Mouse (Mus musculus) thymus, postnatal 25 days (tissue): ENCODE results near the gene Glipr2.
A peak's percentile ranks its signal among the peaks of the same experiment; 100 is the strongest.

ENCODE experiments used
- DNase-seq: peaks from one replicate; pipeline ENCODE4 v3.0.0; 2022

Glipr2 gene

GRCm38 (mm10) chr4:44004623-44005409 is 47.6 kb downstream of the Glipr2 start:
- no peak for DNase-seq

- no peak for DNase-seq
Observed at GRCm38 (mm10) chr4:44010176-44010575, 53.0 kb downstream of the Glipr2 start.

- no peak for DNase-seq
Observed at GRCm38 (mm10) chr4:44010893-44011292, 53.7 kb downstream of the Glipr2 start.

GRCm38 (mm10) chr4:44011799-44012198 is 54.6 kb downstream of the Glipr2 start:
- DNase-seq: no peak

- peak; percentile 89 for DNase-seq
Observed at GRCm38 (mm10) chr4:44012376-44013367, 55.5 kb downstream of the Glipr2 start.

GRCm38 (mm10) chr4:44013391-44014070 is 56.3 kb downstream of the Glipr2 start:
- no peak for DNase-seq

- no peak for DNase-seq
Observed at GRCm38 (mm10) chr4:44016071-44016470, 58.9 kb downstream of the Glipr2 start.

- DNase-seq: no peak
Observed at GRCm38 (mm10) chr4:44016791-44017190, 59.6 kb downstream of the Glipr2 start.

GRCm38 (mm10) chr4:44022323-44022722 is 65.1 kb downstream of the Glipr2 start:
- DNase-seq: peak; percentile 40

- DNase-seq: peak; percentile 24
Observed at GRCm38 (mm10) chr4:44022766-44023165, 65.6 kb downstream of the Glipr2 start.

GRCm38 (mm10) chr4:44023681-44024080 is 66.5 kb downstream of the Glipr2 start:
- no peak for DNase-seq

GRCm38 (mm10) chr4:44024241-44024640 is 67.0 kb downstream of the Glipr2 start:
- no peak for DNase-seq

- DNase-seq: no peak
Observed at GRCm38 (mm10) chr4:44025570-44025969, 68.4 kb downstream of the Glipr2 start.
